Mouse (Mus musculus) C2C12 (cell line): ENCODE results near the gene Sgcg. TPM values are rescaled to one million over a fixed set of nuclear protein-coding genes. Genes with fewer than 3 reads are reported as not detected.

ENCODE experiments used
- H3K27me3 ChIP-seq: one replicate; pipeline ENCODE4 v1.6.1; 2011; ENCODE audit not compliant: control insufficient read depth, insufficient read depth, insufficient read length
- H3K36me3 ChIP-seq: one replicate; pipeline ENCODE4 v1.6.1; 2011; ENCODE audit not compliant: control insufficient read depth, insufficient read depth
- H3K4me3 ChIP-seq: one replicate; pipeline ENCODE4 v1.5.1; 2011; ENCODE audit warnings: mild to moderate bottlenecking, control low read depth; ENCODE audit not compliant: poor library complexity, insufficient read depth, severe bottlenecking
- H3K79me2 ChIP-seq: one replicate; pipeline ENCODE4 v1.6.1; 2011; ENCODE audit not compliant: control insufficient read depth, insufficient read depth
- H3K79me3 ChIP-seq: one replicate; pipeline ENCODE4 v1.6.1; 2011; ENCODE audit warnings: low read depth, control low read depth
- H3ac ChIP-seq: one replicate; pipeline ENCODE3; 2011; ENCODE audit warnings: low read depth; ENCODE audit not compliant: control insufficient read depth, insufficient read length
- CEBPB ChIP-seq: IDR thresholded peaks from one replicate; pipeline ENCODE4 v1.6.1; 2011; ENCODE audit warnings: low read depth, mild to moderate bottlenecking, control low read depth, moderate library complexity
- CTCF ChIP-seq: IDR thresholded peaks from one replicate; pipeline ENCODE4 v1.5.1; 2011; ENCODE audit not compliant: control insufficient read depth, insufficient read depth, insufficient read length
- FOSL1 ChIP-seq: IDR thresholded peaks from one replicate; pipeline ENCODE4 v1.8.0; 2011; ENCODE audit warnings: mild to moderate bottlenecking, low read length; ENCODE audit not compliant: poor library complexity, insufficient read depth, severe bottlenecking
- MAX ChIP-seq: IDR thresholded peaks from one replicate; pipeline ENCODE4 v1.6.1; 2011; ENCODE audit warnings: mild to moderate bottlenecking, control low read depth
- MYOD1 ChIP-seq: IDR thresholded peaks from one replicate; pipeline ENCODE4 v1.6.1; 2011; ENCODE audit warnings: low read depth; ENCODE audit not compliant: control insufficient read depth, insufficient read length
- MYOG ChIP-seq: IDR thresholded peaks from one replicate; pipeline ENCODE4 v1.6.1; 2011; ENCODE audit not compliant: control insufficient read depth, insufficient read length; ENCODE audit errors: extremely low read depth
- USF1 ChIP-seq: IDR thresholded peaks from one replicate; pipeline ENCODE4 v1.6.1; 2011; ENCODE audit warnings: low read depth, mild to moderate bottlenecking, control low read depth, moderate library complexity
- polyA plus RNA-seq: library from polyadenylated mRNA; unstranded; fragments of >200 nt; fragmentation: generic; extraction: Trizol; gene quantifications from one replicate; pipeline ENCODE4 v1.2.1, GENCODE M21; 2012; ENCODE audit warnings: missing spikeins

The Sgcg gene
- polyA plus RNA-seq, 1 experiment, result 2.0 TPM

GRCm38 (mm10) chr14:61274414-61275198, 16.3 kb upstream of the Sgcg start:
- TF ChIP-seq CTCF (no peak), MAX (no peak), MYOG (no peak), FOSL1 (no peak), MYOD1 (no peak), CEBPB (no peak), USF1 (no peak)
- H3ac ChIP-seq, result no peak overlapping the region
- H3K27me3 ChIP-seq, result peaks cover 17% of the 10 kb centered on the region
- H3K79me2 ChIP-seq, result no peaks in the 10 kb centered on the region
- no peaks in the 10 kb centered on the region for H3K79me3 ChIP-seq
- H3K4me3 ChIP-seq, result no peak overlapping the region
- no peaks in the 10 kb centered on the region for H3K36me3 ChIP-seq

GRCm38 (mm10) chr14:61267908-61268475, 9.7 kb upstream of the Sgcg start:
- H3K4me3 ChIP-seq, result no peak overlapping the region
- no peak overlapping the region for H3ac ChIP-seq
- H3K79me2 ChIP-seq, result no peaks in the 10 kb centered on the region
- TF ChIP-seq FOSL1 (no peak), MYOD1 (no peak), MAX (no peak), USF1 (no peak), CTCF (no peak), CEBPB (no peak), MYOG (no peak)
- no peaks in the 10 kb centered on the region for H3K79me3 ChIP-seq
- H3K36me3 ChIP-seq, result no peaks in the 10 kb centered on the region
- peaks cover 6% of the 10 kb centered on the region for H3K27me3 ChIP-seq

- Histone ChIP-seq H3K36me3 (no peaks in the 10 kb centered on the region), H3K4me3 (no peak overlapping the region), H3K79me2 (no peaks in the 10 kb centered on the region), H3ac (no peak overlapping the region), H3K27me3 (no peaks in the 10 kb centered on the region), H3K79me3 (no peaks in the 10 kb centered on the region)
- TF ChIP-seq USF1 (no peak), MYOD1 (no peak), MAX (no peak), CEBPB (no peak), CTCF (no peak), FOSL1 (no peak), MYOG (no peak)
These were observed 794 bp upstream of the Sgcg start for GRCm38 (mm10) chr14:61259084-61259483.

- H3K36me3 ChIP-seq, result no peaks in the 10 kb centered on the region
- TF ChIP-seq CTCF (no peak), MYOD1 (no peak), CEBPB (no peak), MYOG (no peak), FOSL1 (no peak), USF1 (no peak), MAX (no peak)
- no peak overlapping the region for H3ac ChIP-seq
- H3K4me3 ChIP-seq, result no peak overlapping the region
- H3K79me2 ChIP-seq, result no peaks in the 10 kb centered on the region
- no peaks in the 10 kb centered on the region for H3K27me3 ChIP-seq
- no peaks in the 10 kb centered on the region for H3K79me3 ChIP-seq
These were observed 5.5 kb downstream of the Sgcg start for GRCm38 (mm10) chr14:61252596-61253388.

- Histone ChIP-seq H3K79me2 (no peaks in the 10 kb centered on the region), H3K27me3 (no peaks in the 10 kb centered on the region), H3K4me3 (no peak overlapping the region), H3ac (no peak overlapping the region), H3K36me3 (no peaks in the 10 kb centered on the region), H3K79me3 (no peaks in the 10 kb centered on the region)
- TF ChIP-seq FOSL1, result no peak
- no peak for TF ChIP-seq USF1
- TF ChIP-seq CEBPB, result no peak
- TF ChIP-seq MAX, result no peak
- no peak for TF ChIP-seq CTCF
- TF ChIP-seq MYOG, result no peak
- TF ChIP-seq MYOD1, result no peak
These were observed 11.8 kb downstream of the Sgcg start for GRCm38 (mm10) chr14:61246444-61246843.
